Mouse (Mus musculus): ENCODE results near the gene Pmepa1. TPM values are rescaled to one million over a fixed set of nuclear protein-coding genes. Genes with fewer than 3 reads are reported as not detected.

The Pmepa1 gene
- polyA plus RNA-seq, 1 experiment from 2014 or later = 9.8 TPM

- WGBS = 78% methylated on average over 16 of the region's 16 CpGs
- H3K9me3 ChIP-seq (ENCODE audit: low read length) = no peaks in the 10 kb centered on the region
- ATAC-seq (no peak), DNase-seq (ENCODE audit: low spot score) (no peak)
- H3K27ac ChIP-seq (ENCODE audit: low read length) = no peak overlapping the region
- H3K27me3 ChIP-seq (replicated peaks; ENCODE audit: insufficient read depth, low read length) = no peaks in the 10 kb centered on the region
- H3K36me3 ChIP-seq (ENCODE audit: insufficient read depth, low read length) = no peaks in the 10 kb centered on the region
- no peak overlapping the region for H3K4me3 ChIP-seq (ENCODE audit: low read depth, low read length)
- no peak overlapping the region for H3K4me2 ChIP-seq (replicated peaks; ENCODE audit: low read depth, low read length)
- H3K9ac ChIP-seq (replicated peaks; ENCODE audit: low read depth) = no peak overlapping the region
- TF ChIP-seq CTCF (IDR thresholded peaks at IDR 0.05) (peak; percentile 59), EP300 (IDR thresholded peaks at IDR 0.05) (no peak)
- H3K4me1 ChIP-seq (ENCODE audit: insufficient read depth, low read depth, low read length) = peaks cover 10% of the 10 kb centered on the region; the same call in 1 of the 2 replicates
These were observed 2.7 kb upstream of the Pmepa1 start for GRCm38 (mm10) chr2:173278846-173279580.

GRCm38 (mm10) chr2:173276859-173277258 lies 526 bp upstream of the Pmepa1 start:
- Histone ChIP-seq H3K4me2 (replicated peaks; ENCODE audit: low read depth, low read length) (peak overlapping the region; percentile 80), H3K4me3 (ENCODE audit: low read depth, low read length) (peak overlapping the region; percentile 71), H3K36me3 (ENCODE audit: insufficient read depth, low read length) (no peaks in the 10 kb centered on the region), H3K9ac (replicated peaks; ENCODE audit: low read depth) (peak overlapping the region; percentile 55), H3K9me3 (ENCODE audit: low read length) (no peaks in the 10 kb centered on the region), H3K27ac (ENCODE audit: low read length) (peak overlapping the region; percentile 87), H3K4me1 (ENCODE audit: insufficient read depth, low read depth, low read length) (peaks cover 15% of the 10 kb centered on the region; the same call in 1 of the 2 replicates), H3K27me3 (replicated peaks; ENCODE audit: insufficient read depth, low read length) (no peaks in the 10 kb centered on the region)
- ATAC-seq (no peak), DNase-seq (ENCODE audit: low spot score) (peak; percentile 48)
- WGBS = 8% methylated on average over 12 of the region's 12 CpGs
- TF ChIP-seq CTCF (IDR thresholded peaks at IDR 0.05) (peak; percentile 22), EP300 (IDR thresholded peaks at IDR 0.05) (no peak)

- peak; percentile 60 for DNase-seq (ENCODE audit: low spot score)
- Histone ChIP-seq H3K9ac (replicated peaks; ENCODE audit: low read depth) (peak overlapping the region; percentile 83), H3K4me3 (ENCODE audit: low read depth, low read length) (peak overlapping the region; percentile 71), H3K27ac (ENCODE audit: low read length) (peak overlapping the region; percentile 87), H3K4me2 (replicated peaks; ENCODE audit: low read depth, low read length) (peak overlapping the region; percentile 80), H3K36me3 (ENCODE audit: insufficient read depth, low read length) (no peaks in the 10 kb centered on the region), H3K27me3 (replicated peaks; ENCODE audit: insufficient read depth, low read length) (no peaks in the 10 kb centered on the region), H3K4me1 (ENCODE audit: insufficient read depth, low read depth, low read length) (peaks cover 12% of the 10 kb centered on the region; the same call in 1 of the 2 replicates), H3K9me3 (ENCODE audit: low read length) (no peaks in the 10 kb centered on the region)
- ATAC-seq = peak; percentile 25
- under 1% methylated on average over 57 of the region's 93 CpGs for WGBS
- TF ChIP-seq EP300 (IDR thresholded peaks at IDR 0.05) (no peak), CTCF (IDR thresholded peaks at IDR 0.05) (no peak)
These were observed 761 bp downstream of the Pmepa1 start for GRCm38 (mm10) chr2:173275343-173276201.

GRCm38 (mm10) chr2:173274428-173275342 lies 1.6 kb downstream of the Pmepa1 start:
- H3K9ac ChIP-seq (replicated peaks; ENCODE audit: low read depth) = peak overlapping the region; percentile 83
- no peaks in the 10 kb centered on the region for H3K36me3 ChIP-seq (ENCODE audit: insufficient read depth, low read length)
- 23% methylated on average over 15 of the region's 15 CpGs for WGBS
- H3K27me3 ChIP-seq (replicated peaks; ENCODE audit: insufficient read depth, low read length) = no peaks in the 10 kb centered on the region
- TF ChIP-seq EP300 (IDR thresholded peaks at IDR 0.05) = no peak
- no peak for TF ChIP-seq CTCF (IDR thresholded peaks at IDR 0.05)
- H3K27ac ChIP-seq (ENCODE audit: low read length) = peak overlapping the region; percentile 87
- peak; percentile 7; the same call in 1 of the 2 replicates for ATAC-seq
- H3K4me1 ChIP-seq (ENCODE audit: insufficient read depth, low read depth, low read length) = peaks cover 14% of the 10 kb centered on the region; the same call in 1 of the 2 replicates
- peak overlapping the region; percentile 80 for H3K4me2 ChIP-seq (replicated peaks; ENCODE audit: low read depth, low read length)
- no peaks in the 10 kb centered on the region for H3K9me3 ChIP-seq (ENCODE audit: low read length)
- H3K4me3 ChIP-seq (ENCODE audit: low read depth, low read length) = peak overlapping the region; percentile 71
- no peak for DNase-seq (ENCODE audit: low spot score)

- H3K4me2 ChIP-seq (replicated peaks; ENCODE audit: low read depth, low read length) = peak overlapping the region; percentile 80; the same call in 1 of the 2 replicates
- TF ChIP-seq CTCF (IDR thresholded peaks at IDR 0.05) = no peak
- no peak for TF ChIP-seq EP300 (IDR thresholded peaks at IDR 0.05)
- ATAC-seq = no peak
- H3K27me3 ChIP-seq (replicated peaks; ENCODE audit: insufficient read depth, low read length) = no peaks in the 10 kb centered on the region
- H3K27ac ChIP-seq (ENCODE audit: low read length) = no peak overlapping the region
- no peaks in the 10 kb centered on the region for H3K9me3 ChIP-seq (ENCODE audit: low read length)
- WGBS = 69% methylated on average over 4 of the region's 4 CpGs
- DNase-seq (ENCODE audit: low spot score) = no peak
- H3K9ac ChIP-seq (replicated peaks; ENCODE audit: low read depth) = no peak overlapping the region
- no peaks in the 10 kb centered on the region for H3K36me3 ChIP-seq (ENCODE audit: insufficient read depth, low read length)
- 0 out of 2 replicates have a peak overlapping the region, but pooled peaks have one; percentile 71 for H3K4me3 ChIP-seq (ENCODE audit: low read depth, low read length)
- peaks cover 17% of the 10 kb centered on the region; the same call in 1 of the 2 replicates for H3K4me1 ChIP-seq (ENCODE audit: insufficient read depth, low read depth, low read length)
These were observed 2.4 kb downstream of the Pmepa1 start for GRCm38 (mm10) chr2:173273885-173274284.

All from lung, postnatal 0 days (tissue).